Mouse (Mus musculus): ENCODE measurements around the gene Msi2.

Gene Msi2

GRCm38 (mm10) chr11:88541666-88542639 is 176.4 kb downstream of the Msi2 start:
- no peak for DNase-seq (ENCODE audit: low spot score in 2 of 2)

GRCm38 (mm10) chr11:88539637-88540478 is 178.5 kb downstream of the Msi2 start:
- no peak for DNase-seq (ENCODE audit: low spot score in 2 of 2)

DNA sequence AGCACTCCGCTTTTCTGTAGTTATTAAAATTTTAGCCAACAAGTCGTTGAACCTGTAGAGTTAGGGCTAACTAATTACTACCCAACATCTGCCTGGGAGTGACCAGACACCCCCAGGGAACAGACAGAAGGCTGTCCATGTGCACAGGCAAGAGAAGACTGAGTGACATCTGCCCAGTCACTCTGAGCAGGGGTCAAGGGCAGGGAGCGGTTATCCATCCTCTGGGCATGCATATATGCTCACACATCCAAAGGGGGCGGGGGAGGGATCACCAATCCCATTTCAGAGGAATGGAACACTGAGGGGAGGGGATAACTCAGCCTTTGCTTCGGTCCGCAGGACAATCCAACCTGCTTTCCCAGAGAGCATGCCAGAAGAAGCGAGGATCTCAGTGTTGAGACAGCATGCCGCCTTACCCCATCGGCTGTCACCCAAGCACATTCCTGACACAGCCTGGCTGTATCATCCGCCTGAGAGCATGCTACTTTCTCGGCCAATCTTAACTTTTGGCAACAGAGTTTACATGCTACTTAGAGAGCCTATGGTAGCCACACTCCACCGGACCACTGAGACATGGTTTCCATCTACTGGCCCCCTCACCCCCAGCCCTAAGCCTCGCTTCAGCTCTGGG is 179.5 kb downstream of the Msi2 start:
- no peak for DNase-seq (ENCODE audit: low spot score in 2 of 2)

DNA sequence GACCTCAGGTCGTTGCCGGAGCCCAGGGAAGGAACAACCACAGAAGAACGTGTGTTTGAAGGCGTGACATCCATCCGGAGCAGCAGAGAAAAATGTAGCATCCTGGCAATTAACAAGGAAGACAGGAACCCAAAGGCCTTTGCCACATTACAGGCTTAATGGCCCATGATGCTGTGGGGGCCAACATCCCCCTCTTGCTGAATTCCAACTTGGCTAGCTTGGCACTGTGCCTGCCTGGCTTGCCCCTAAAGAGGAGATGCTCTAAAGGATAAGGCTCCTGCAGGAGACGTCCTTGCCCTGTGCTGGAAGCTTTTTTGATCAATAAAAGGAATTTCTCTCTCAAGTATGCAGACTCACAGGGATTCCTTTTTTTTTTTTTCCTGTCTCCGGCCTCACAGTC is 181.0 kb downstream of the Msi2 start:
- DNase-seq (ENCODE audit: low spot score in 2 of 2): no peak

DNA sequence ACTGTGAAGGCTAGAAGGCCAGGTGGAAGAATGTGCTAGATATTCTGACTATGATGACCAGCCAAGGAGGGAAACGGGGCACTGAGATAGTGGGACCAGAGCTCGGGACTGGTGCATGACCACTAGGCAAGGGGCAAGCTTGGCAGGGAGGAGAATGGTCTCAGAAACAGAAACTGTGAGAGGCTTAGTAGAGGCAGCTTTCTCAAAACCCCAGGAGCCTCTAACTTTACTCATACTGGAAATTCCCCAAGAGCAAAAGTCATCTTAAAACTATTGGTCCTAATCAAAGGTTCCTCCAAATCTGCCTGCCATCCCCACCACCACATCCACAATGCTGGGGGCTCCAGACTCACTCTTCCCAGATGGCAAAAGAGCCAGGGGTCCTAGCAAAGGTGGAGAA is 181.5 kb downstream of the Msi2 start:
- DNase-seq (ENCODE audit: low spot score in 2 of 2): no peak

DNA sequence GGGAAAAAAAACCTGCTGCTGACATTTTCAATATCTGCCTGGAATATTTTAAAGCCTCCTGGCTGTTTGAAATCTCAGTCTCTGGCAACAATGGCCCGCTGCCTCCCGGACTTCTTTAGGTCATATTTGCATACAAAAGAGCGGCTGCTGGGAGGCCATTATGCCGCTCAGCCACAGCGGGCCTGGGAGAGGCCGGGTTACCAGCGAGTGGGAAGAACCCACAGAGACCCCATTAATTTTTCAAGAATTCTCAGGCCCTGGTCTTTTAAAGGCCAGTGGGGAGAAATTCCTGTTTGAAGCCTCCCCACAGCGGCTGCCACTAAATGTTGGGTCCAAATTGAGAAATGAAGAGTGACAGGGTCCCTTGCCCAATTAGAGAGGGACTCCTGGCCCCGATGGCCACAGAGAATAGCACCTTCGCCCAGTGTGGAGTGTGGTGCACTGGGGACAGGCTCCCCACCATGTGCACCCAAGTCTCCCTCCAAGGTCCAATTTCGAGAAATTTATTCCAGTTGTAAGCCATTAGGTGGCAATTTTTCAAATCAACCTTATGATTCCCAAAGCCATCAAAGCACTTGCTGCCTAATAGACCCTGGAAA is 183.9 kb downstream of the Msi2 start:
- DNase-seq (ENCODE audit: low spot score in 2 of 2): no peak

DNA sequence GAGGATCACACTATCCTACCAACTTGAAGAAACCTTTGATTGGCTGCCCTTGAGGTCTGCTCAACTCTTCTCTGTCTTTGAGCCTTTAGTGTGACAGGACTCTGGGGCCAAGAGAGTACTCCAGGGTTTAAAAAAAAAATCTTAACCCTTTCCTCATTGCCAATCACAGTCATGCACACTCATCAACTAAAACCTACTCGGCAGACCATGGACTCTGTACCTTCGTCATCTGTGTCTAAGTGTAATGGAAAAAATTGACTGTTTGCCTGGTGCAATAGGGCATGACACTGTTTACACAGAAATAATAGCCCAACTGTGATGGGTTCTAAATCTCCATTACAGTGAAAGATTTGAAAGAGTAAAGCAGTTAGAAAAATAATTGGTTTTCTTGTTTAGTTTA is 186.3 kb downstream of the Msi2 start:
- DNase-seq (ENCODE audit: low spot score in 2 of 2): no peak

GRCm38 (mm10) chr11:88530032-88530431 is 188.3 kb downstream of the Msi2 start:
- no peak for DNase-seq (ENCODE audit: low spot score in 2 of 2)

- DNase-seq (ENCODE audit: low spot score in 2 of 2): no peak
Measured at GRCm38 (mm10) chr11:88528522-88529101, 189.7 kb downstream of the Msi2 start.

DNA sequence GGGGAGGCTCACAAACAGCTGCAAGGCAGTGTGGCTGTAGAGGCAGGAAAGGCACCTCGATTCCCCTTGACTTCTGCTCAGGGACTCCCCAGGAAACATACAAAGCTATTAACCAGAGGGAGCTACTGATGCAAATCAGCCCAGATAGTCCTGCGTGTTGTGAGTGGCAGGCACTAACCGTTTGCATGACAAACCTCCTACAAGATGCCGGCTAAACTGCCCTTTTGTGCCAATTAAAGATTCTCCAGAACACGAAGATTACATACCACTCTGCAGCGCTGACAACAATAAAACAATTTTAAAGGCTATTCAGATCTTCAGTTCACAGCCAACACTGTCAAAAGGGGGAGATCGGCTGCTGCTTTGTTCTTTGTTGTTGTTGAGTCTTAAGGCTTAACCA is 191.6 kb downstream of the Msi2 start:
- no peak for DNase-seq (ENCODE audit: low spot score in 2 of 2)

- DNase-seq (ENCODE audit: low spot score in 2 of 2): no peak
Measured at GRCm38 (mm10) chr11:88524790-88525575, 193.3 kb downstream of the Msi2 start.

GRCm38 (mm10) chr11:88524437-88524789 is 193.9 kb downstream of the Msi2 start:
- no peak for DNase-seq (ENCODE audit: low spot score in 2 of 2)

GRCm38 (mm10) chr11:88523921-88524320 is 194.4 kb downstream of the Msi2 start:
- no peak for DNase-seq (ENCODE audit: low spot score in 2 of 2)

DNA sequence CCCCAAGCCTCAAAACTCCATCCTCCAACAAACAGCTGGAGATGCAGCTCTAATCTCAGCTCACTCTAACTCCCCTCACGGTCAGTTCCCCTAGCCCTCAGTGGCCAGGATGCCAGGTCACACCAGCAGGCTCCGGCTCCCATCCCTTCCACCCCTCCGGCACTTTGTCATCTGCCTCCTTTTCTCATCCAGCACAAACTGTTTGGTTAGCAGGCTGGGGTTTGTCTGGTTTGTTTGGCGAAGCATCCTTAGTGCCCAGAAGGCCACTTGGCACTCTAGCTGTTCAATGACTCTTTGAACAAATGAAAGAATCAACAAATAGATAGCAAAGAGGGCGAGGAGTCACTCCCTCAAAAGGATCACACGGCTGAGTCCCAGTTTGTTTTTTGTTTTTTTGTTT is 194.8 kb downstream of the Msi2 start:
- DNase-seq (ENCODE audit: low spot score in 2 of 2): no peak

- DNase-seq (ENCODE audit: low spot score in 2 of 2): no peak
Measured at GRCm38 (mm10) chr11:88522114-88522513, 196.2 kb downstream of the Msi2 start.

DNA sequence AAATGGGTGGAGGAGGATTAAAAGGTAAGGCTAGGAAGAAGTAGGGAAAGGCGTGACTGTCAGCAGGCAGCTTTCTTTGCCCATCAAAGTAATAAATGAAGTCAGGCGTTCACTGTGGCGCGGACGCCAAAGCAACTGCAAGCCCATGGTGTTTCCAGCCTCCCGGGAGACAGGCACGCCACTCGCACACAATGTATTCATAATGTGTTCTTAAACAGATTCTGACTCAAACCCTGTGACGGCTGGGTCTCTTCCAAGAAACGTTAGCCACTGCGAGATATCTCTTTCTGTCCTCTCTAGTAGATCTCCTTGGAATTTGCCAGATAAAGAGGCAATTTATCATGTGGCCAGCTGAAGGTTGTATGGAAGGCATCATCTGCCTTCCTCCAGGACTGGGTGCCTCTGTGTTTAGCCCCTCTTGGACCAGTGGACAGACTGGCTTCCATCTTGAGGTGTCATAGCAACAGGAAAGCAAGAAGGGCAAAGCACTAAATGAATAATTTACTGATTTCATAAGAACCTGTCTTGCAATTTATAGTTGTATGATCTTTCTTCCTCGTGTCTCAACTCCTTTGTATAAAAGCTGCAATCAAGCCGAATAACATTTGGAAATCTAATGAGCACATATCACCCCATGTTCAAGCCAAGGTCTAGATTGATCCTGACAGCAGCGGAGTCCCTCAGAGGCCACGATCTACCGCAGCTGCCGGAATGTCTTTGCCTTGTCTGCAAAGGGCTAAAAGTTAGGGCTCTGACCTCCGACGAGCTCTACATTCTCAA is 197.2 kb downstream of the Msi2 start:
- DNase-seq (ENCODE audit: low spot score in 2 of 2): no peak

DNA sequence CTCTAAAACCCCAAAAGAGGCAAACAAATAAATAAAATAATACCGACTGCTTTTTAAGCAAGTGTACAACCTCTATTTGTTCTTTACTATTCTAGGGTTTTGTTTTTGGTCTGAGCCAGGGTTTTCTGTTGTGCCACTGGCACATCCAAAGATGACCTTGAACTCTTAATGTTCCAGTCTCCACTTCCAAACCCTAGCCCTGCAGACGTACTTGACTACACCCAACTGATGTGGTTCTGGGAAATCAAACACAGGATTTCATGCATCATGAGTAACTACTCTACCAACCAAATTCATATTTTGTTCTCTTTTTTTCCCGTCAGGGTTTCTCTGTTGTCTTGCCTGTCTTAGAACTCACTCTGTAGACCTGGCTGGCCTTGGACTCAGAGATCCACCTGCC is 200.0 kb downstream of the Msi2 start:
- DNase-seq (ENCODE audit: low spot score in 2 of 2): no peak

DNA sequence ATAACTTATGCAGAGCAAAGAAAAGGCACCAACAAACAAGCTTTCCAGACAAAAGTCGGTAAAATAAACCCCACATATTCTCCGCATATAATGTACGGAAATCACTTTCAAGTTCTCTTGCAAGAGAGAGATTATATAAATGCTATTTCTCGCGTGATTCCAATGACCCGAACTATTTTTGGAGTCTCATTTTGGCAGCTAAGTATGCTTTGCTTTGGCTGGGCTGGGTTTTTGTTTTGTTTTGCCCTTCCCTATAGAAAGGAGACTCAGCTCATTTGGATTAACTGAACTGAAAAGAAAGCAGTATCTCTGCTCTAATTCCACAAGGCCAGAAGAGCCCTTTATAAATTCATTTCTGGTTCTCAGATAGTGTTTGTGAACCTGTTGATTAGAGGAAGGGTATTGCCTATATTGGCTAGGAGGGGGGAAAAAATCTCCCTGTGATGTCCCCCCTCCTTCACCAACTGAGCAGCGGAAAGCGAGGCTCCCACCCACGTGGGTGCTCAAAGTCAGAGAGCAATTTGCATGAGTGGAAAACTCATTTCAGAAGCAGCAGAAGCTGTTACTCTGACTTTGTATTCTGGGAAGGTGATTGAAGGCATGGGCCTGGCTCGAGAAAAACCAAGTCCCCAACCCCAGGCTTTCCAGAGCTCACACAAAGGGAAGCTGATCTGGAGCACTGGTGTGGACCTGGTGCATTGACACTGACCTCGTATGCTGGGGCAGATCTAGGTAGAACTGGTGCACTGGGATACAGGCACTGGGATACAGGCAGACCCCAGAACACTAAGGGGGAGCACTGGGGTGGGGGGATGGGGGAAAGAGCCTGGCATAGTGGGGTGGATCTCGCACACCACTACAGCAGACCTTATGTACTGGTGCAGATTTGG is 201.5 kb downstream of the Msi2 start:
- no peak for DNase-seq (ENCODE audit: low spot score in 2 of 2)
